Mouse (Mus musculus) spleen, adult 2 months (tissue): ENCODE measurements around the gene Smim1. TPM values are rescaled to one million over a fixed set of nuclear protein-coding genes. Genes with fewer than 3 reads are reported as not detected.

Experiments used
- DNase-seq, 2 experiments: peaks; one replicate each; pipeline versions ENCODE4 v3.0.0 to v3.0.0-alpha.2; 2012 to 2021; ENCODE audit warnings: low spot score in 2 of 2, low read depth in 1 of 2
- H3K27ac ChIP-seq: fragments of 200-500 bp; 2 replicates; pipeline ENCODE4 v1.5.1; 2012; ENCODE audit warnings: low read length, inconsistent platforms; ENCODE audit not compliant: insufficient read depth
- H3K27me3 ChIP-seq: fragments of 200-500 bp; 2 replicates; pipeline ENCODE4 v1.6.1; 2012; ENCODE audit warnings: mild to moderate bottlenecking, moderate library complexity, low read length, inconsistent platforms; ENCODE audit not compliant: control insufficient read depth, insufficient read depth
- H3K36me3 ChIP-seq: fragments of 200-500 bp; 2 replicates; pipeline ENCODE4 v1.6.1; 2012; ENCODE audit warnings: mild to moderate bottlenecking, low read length, inconsistent platforms; ENCODE audit not compliant: control insufficient read depth, insufficient read depth
- H3K4me1 ChIP-seq: fragments of 200-500 bp; 2 replicates; pipeline ENCODE4 v1.6.1; 2011; ENCODE audit warnings: inconsistent platforms; ENCODE audit not compliant: control insufficient read depth, insufficient read depth, insufficient read length
- H3K4me3 ChIP-seq: fragments of 200-500 bp; 2 replicates; pipeline ENCODE4 v1.5.1; 2011; ENCODE audit warnings: mild to moderate bottlenecking, inconsistent platforms; ENCODE audit not compliant: insufficient read depth, insufficient read length; ENCODE audit errors: extremely low read depth
- CTCF ChIP-seq: fragments of 200-500 bp; IDR thresholded peaks from 2 replicates; pipeline ENCODE4 v1.5.1; 2011; ENCODE audit warnings: mild to moderate bottlenecking, inconsistent platforms; ENCODE audit not compliant: insufficient read depth, insufficient read length, insufficient replicate concordance; ENCODE audit errors: extremely low read depth
- POLR2A ChIP-seq: fragments of 200-500 bp; IDR thresholded peaks from 2 replicates; pipeline ENCODE4 v1.6.1; 2011; ENCODE audit warnings: low read depth, low read length, inconsistent platforms
- WGBS: fragments of 180-500 bp; shearing (Covaris S2); methylation state at CpG from one replicate; pipeline ENCODE4 v1.1.7; 2018; 5-methylcytosine and 5-hydroxymethylcytosine counted together
- polyA plus RNA-seq: library from polyadenylated mRNA; depleted of rRNA; stranded (reverse); fragments of >200 nt; gene quantifications from 2 replicates; pipeline ENCODE4 v1.2.3, GENCODE M21; 2012; rRNA removed

The Smim1 gene
- polyA plus RNA-seq, 1 experiment = 30.5 TPM

GRCm38 (mm10) chr4:153975768-153976167 lies 50.3 kb downstream of the Smim1 start:
- Histone ChIP-seq H3K27ac (no peak overlapping the region), H3K36me3 (peaks cover 7% of the 10 kb centered on the region), H3K4me3 (no peak overlapping the region), H3K27me3 (no peaks in the 10 kb centered on the region), H3K4me1 (peaks cover 6% of the 10 kb centered on the region; the same call in 1 of the 2 replicates)
- no peak for TF ChIP-seq CTCF
- 32% methylated on average over 6 of the region's 6 CpGs for WGBS
- DNase-seq = no peak

- Histone ChIP-seq H3K27me3 (no peaks in the 10 kb centered on the region), H3K4me3 (peak overlapping the region; percentile 98), H3K36me3 (peaks cover 8% of the 10 kb centered on the region), H3K27ac (no peak overlapping the region), H3K4me1 (peaks cover 6% of the 10 kb centered on the region; the same call in 1 of the 2 replicates)
- TF ChIP-seq POLR2A = no peak
- TF ChIP-seq CTCF = no peak
- 1% methylated on average over 33 of the region's 33 CpGs for WGBS
- DNase-seq = no peak
These were observed 50.8 kb downstream of the Smim1 start for GRCm38 (mm10) chr4:153975292-153975662.

- H3K27me3 ChIP-seq = no peaks in the 10 kb centered on the region
- TF ChIP-seq CTCF (no peak), POLR2A (no peak; the same call in 1 of the 2 replicates)
- WGBS = under 1% methylated on average over 68 of the region's 68 CpGs
- peak; percentile 79 to 83 for DNase-seq
- peak within 1 kb of the TSS; percentile 51; the same call in 1 of the 2 replicates for H3K27ac ChIP-seq
- H3K4me1 ChIP-seq = peaks cover 6% of the 10 kb centered on the region; the same call in 1 of the 2 replicates
- peak within 1 kb of the TSS; percentile 98 for H3K4me3 ChIP-seq
- peaks cover 13% of the 10 kb centered on the region for H3K36me3 ChIP-seq
These were observed 51.4 kb downstream of the Smim1 start, which contains the start of the genes Dffb and Cep104 for GRCm38 (mm10) chr4:153974431-153975291. TSS of gene Dffb (minus strand) at chr4:153975126. TSS of gene Cep104 (plus strand) at chr4:153975194.

Other genes starting within 250 kb of the Smim1 start
- 26.6 and 33.8 TPM in 2 replicates for gene A430005L14Rik, start 69.0 kb downstream of the Smim1 start, polyA plus RNA-seq
- 23.1 and 33.5 TPM in 2 replicates for gene Dffb, start 51.1 kb downstream of the Smim1 start, polyA plus RNA-seq
- 8.6 and 9.6 TPM in 2 replicates for gene Cep104, start 51.0 kb downstream of the Smim1 start, polyA plus RNA-seq
- 47.2 and 71.0 TPM in 2 replicates for gene Lrrc47, start 14.5 kb downstream of the Smim1 start, polyA plus RNA-seq
- gene Ccdc27, start 16.4 kb upstream of the Smim1 start, polyA plus RNA-seq = not detected in 2 replicates
- gene Trp73, start 114.0 kb upstream of the Smim1 start, polyA plus RNA-seq = 0.25 and 0.34 TPM in 2 replicates
- 24.7 and 31.7 TPM in 2 replicates for gene Wrap73, start 116.1 kb upstream of the Smim1 start, polyA plus RNA-seq
- gene Tprgl, start 134.4 kb upstream of the Smim1 start, polyA plus RNA-seq = 143 and 179 TPM in 2 replicates
- gene Megf6, start 144.5 kb upstream of the Smim1 start, polyA plus RNA-seq = 6.8 and 7.4 TPM in 2 replicates